Mouse (Mus musculus): ENCODE data around the gene Crnkl1. TPM values are rescaled to one million over a fixed set of nuclear protein-coding genes. Genes with fewer than 3 reads are reported as not detected.

Crnkl1 gene
- total RNA-seq, 1 experiment = 35.0 TPM

- in situ Hi-C loops (cut with MboI; ENCODE audit: low sequenced_read_pairs in 2 of 2, unreplicated experiment in 2 of 2) = no loop called here
- Histone ChIP-seq H3K4me3 (ENCODE audit: insufficient read depth in 1 of 2, low read depth in 1 of 2, low read length in 2 of 2, poor library complexity in 1 of 2, severe bottlenecking in 1 of 2) (no peak overlapping the region), H3K27ac (ENCODE audit: insufficient read depth, low read depth, low read length, poor library complexity, severe bottlenecking) (no peak overlapping the region), H3K9me3 (ENCODE audit: control insufficient read depth, insufficient read depth, low read depth, low read length) (no peaks in the 10 kb centered on the region), H3K4me1 (ENCODE audit: control insufficient read depth in 2 of 2, insufficient read depth in 2 of 2, low read length in 2 of 2, poor library complexity in 1 of 2) (peaks cover 5 to 16% of the 10 kb centered on the region in 2 experiments), H3K36me3 (ENCODE audit: control insufficient read depth, insufficient read depth, low read length, poor library complexity, severe bottlenecking) (no peaks in the 10 kb centered on the region; the same call in 1 of the 2 replicates), H3K9ac (ENCODE audit: insufficient read depth, low read depth, low read length, poor library complexity, severe bottlenecking) (no peak overlapping the region)
- DNase-seq (ENCODE audit: low read depth, low spot score) = no peak
- TF ChIP-seq ZC3H11A (IDR thresholded peaks at IDR 0.05; ENCODE audit: borderline replicate concordance, low read depth, low read length) = no peak
- TF ChIP-seq HCFC1 (IDR thresholded peaks at IDR 0.05; ENCODE audit: borderline replicate concordance, insufficient read depth, low read length) = no peak
- TF ChIP-seq ZNF384 (IDR thresholded peaks at IDR 0.05; ENCODE audit: low read depth, low read length) = no peak
- TF ChIP-seq CHD2 (IDR thresholded peaks at IDR 0.05; ENCODE audit: low read depth, low read length) = no peak
These were observed 53.7 kb downstream of the Crnkl1 start for GRCm38 (mm10) chr2:145880887-145881747.

- DNase-seq (ENCODE audit: low read depth, low spot score) = no peak
- Histone ChIP-seq H3K9me3 (ENCODE audit: control insufficient read depth, insufficient read depth, low read depth, low read length) (no peaks in the 10 kb centered on the region), H3K36me3 (ENCODE audit: control insufficient read depth, insufficient read depth, low read length, poor library complexity, severe bottlenecking) (no peaks in the 10 kb centered on the region), H3K4me3 (ENCODE audit: insufficient read depth in 1 of 2, low read depth in 1 of 2, low read length in 2 of 2, poor library complexity in 1 of 2, severe bottlenecking in 1 of 2) (no peak overlapping the region), H3K9ac (ENCODE audit: insufficient read depth, low read depth, low read length, poor library complexity, severe bottlenecking) (no peak overlapping the region), H3K4me1 (ENCODE audit: control insufficient read depth in 2 of 2, insufficient read depth in 2 of 2, low read length in 2 of 2, poor library complexity in 1 of 2) (no peaks in the 10 kb centered on the region; a peak in 1 of 4 replicates), H3K27ac (ENCODE audit: insufficient read depth, low read depth, low read length, poor library complexity, severe bottlenecking) (no peak overlapping the region)
- no peak for TF ChIP-seq ZC3H11A (IDR thresholded peaks at IDR 0.05; ENCODE audit: borderline replicate concordance, low read depth, low read length)
- TF ChIP-seq CHD2 (IDR thresholded peaks at IDR 0.05; ENCODE audit: low read depth, low read length) = no peak
- no peak for TF ChIP-seq ZNF384 (IDR thresholded peaks at IDR 0.05; ENCODE audit: low read depth, low read length)
- no peak for TF ChIP-seq HCFC1 (IDR thresholded peaks at IDR 0.05; ENCODE audit: borderline replicate concordance, insufficient read depth, low read length)
- TF ChIP-seq MAFK (IDR thresholded peaks at IDR 0.05; ENCODE audit: insufficient read depth, low read depth, low read length) = no peak
- in situ Hi-C loops (cut with MboI; ENCODE audit: low sequenced_read_pairs in 2 of 2, unreplicated experiment in 2 of 2) = no loop called here
These were observed 57.6 kb downstream of the Crnkl1 start for GRCm38 (mm10) chr2:145877191-145877590.

- TF ChIP-seq MAFK (IDR thresholded peaks at IDR 0.05; ENCODE audit: insufficient read depth, low read depth, low read length) (no peak), ZC3H11A (IDR thresholded peaks at IDR 0.05; ENCODE audit: borderline replicate concordance, low read depth, low read length) (no peak), HCFC1 (IDR thresholded peaks at IDR 0.05; ENCODE audit: borderline replicate concordance, insufficient read depth, low read length) (no peak), CHD2 (IDR thresholded peaks at IDR 0.05; ENCODE audit: low read depth, low read length) (no peak), ZNF384 (IDR thresholded peaks at IDR 0.05; ENCODE audit: low read depth, low read length) (no peak)
- Histone ChIP-seq H3K9ac (ENCODE audit: insufficient read depth, low read depth, low read length, poor library complexity, severe bottlenecking) (no peak overlapping the region), H3K4me3 (ENCODE audit: insufficient read depth in 1 of 2, low read depth in 1 of 2, low read length in 2 of 2, poor library complexity in 1 of 2, severe bottlenecking in 1 of 2) (no peak overlapping the region), H3K27ac (ENCODE audit: insufficient read depth, low read depth, low read length, poor library complexity, severe bottlenecking) (no peak overlapping the region), H3K36me3 (ENCODE audit: control insufficient read depth, insufficient read depth, low read length, poor library complexity, severe bottlenecking) (no peaks in the 10 kb centered on the region), H3K9me3 (ENCODE audit: control insufficient read depth, insufficient read depth, low read depth, low read length) (no peaks in the 10 kb centered on the region), H3K4me1 (ENCODE audit: control insufficient read depth in 2 of 2, insufficient read depth in 2 of 2, low read length in 2 of 2, poor library complexity in 1 of 2) (no peaks in the 10 kb centered on the region; a peak in 1 of 4 replicates)
- in situ Hi-C loops (cut with MboI; ENCODE audit: low sequenced_read_pairs in 2 of 2, unreplicated experiment in 2 of 2) = no loop called here
- no peak for DNase-seq (ENCODE audit: low read depth, low spot score)
These were observed 59.8 kb downstream of the Crnkl1 start for GRCm38 (mm10) chr2:145874879-145875482.

GRCm38 (mm10) chr2:145873953-145874352 is 60.9 kb downstream of the Crnkl1 start:
- H3K9ac ChIP-seq (ENCODE audit: insufficient read depth, low read depth, low read length, poor library complexity, severe bottlenecking) = no peak overlapping the region
- in situ Hi-C loops (cut with MboI; ENCODE audit: low sequenced_read_pairs in 2 of 2, unreplicated experiment in 2 of 2) = no loop called here
- no peaks in the 10 kb centered on the region for H3K9me3 ChIP-seq (ENCODE audit: control insufficient read depth, insufficient read depth, low read depth, low read length)
- DNase-seq (ENCODE audit: low read depth, low spot score) = no peak
- no peak overlapping the region for H3K4me3 ChIP-seq (ENCODE audit: insufficient read depth in 1 of 2, low read depth in 1 of 2, low read length in 2 of 2, poor library complexity in 1 of 2, severe bottlenecking in 1 of 2)
- TF ChIP-seq ZC3H11A (IDR thresholded peaks at IDR 0.05; ENCODE audit: borderline replicate concordance, low read depth, low read length) = no peak
- no peak for TF ChIP-seq MAFK (IDR thresholded peaks at IDR 0.05; ENCODE audit: insufficient read depth, low read depth, low read length)
- no peak for TF ChIP-seq CHD2 (IDR thresholded peaks at IDR 0.05; ENCODE audit: low read depth, low read length)
- no peak for TF ChIP-seq ZNF384 (IDR thresholded peaks at IDR 0.05; ENCODE audit: low read depth, low read length)
- TF ChIP-seq HCFC1 (IDR thresholded peaks at IDR 0.05; ENCODE audit: borderline replicate concordance, insufficient read depth, low read length) = no peak
- no peaks in the 10 kb centered on the region for H3K36me3 ChIP-seq (ENCODE audit: control insufficient read depth, insufficient read depth, low read length, poor library complexity, severe bottlenecking)
- no peaks in the 10 kb centered on the region; a peak in 1 of 4 replicates for H3K4me1 ChIP-seq (ENCODE audit: control insufficient read depth in 2 of 2, insufficient read depth in 2 of 2, low read length in 2 of 2, poor library complexity in 1 of 2)
- no peak overlapping the region for H3K27ac ChIP-seq (ENCODE audit: insufficient read depth, low read depth, low read length, poor library complexity, severe bottlenecking)

Data from ES-E14 (cell line).